Mouse (Mus musculus) MEL (cell line): ENCODE results near the gene Cav3. TPM values are rescaled to one million over a fixed set of nuclear protein-coding genes. Genes with fewer than 3 reads are reported as not detected.

Experiments used
- DNase-seq: peaks from one replicate; pipeline ENCODE4 v3.0.0; 2011; ENCODE audit warnings: low read depth, low spot score
- H3K27ac ChIP-seq: 2 replicates; pipeline ENCODE4 v1.5.1; 2012; ENCODE audit warnings: low read depth, mild to moderate bottlenecking, control low read depth, low read length, moderate library complexity; ENCODE audit not compliant: control insufficient read depth
- H3K27me3 ChIP-seq, 2 experiments: fragments of 150-350 bp in 1 of 2; sonication (generic) in 1 of 2; 2 replicates each; pipeline ENCODE4 v1.6.1; 2012; ENCODE audit warnings: low read length in 2 of 2, mild to moderate bottlenecking in 2 of 2, improper control_type of control experiment in 1 of 2, moderate library complexity in 1 of 2; ENCODE audit not compliant: insufficient read depth in 2 of 2, control insufficient read depth in 1 of 2
- H3K36me3 ChIP-seq, 2 experiments: 2 replicates each; pipeline ENCODE4 v1.6.1; 2012 to 2014; ENCODE audit warnings: low read length in 2 of 2, improper control_type of control experiment in 1 of 2, inconsistent platforms in 1 of 2, mild to moderate bottlenecking in 1 of 2; ENCODE audit not compliant: insufficient read depth in 2 of 2, control insufficient read depth in 1 of 2
- H3K4me1 ChIP-seq, 2 experiments: fragments of 150-350 bp in 1 of 2; sonication (generic) in 1 of 2; 2 replicates each; pipeline ENCODE4 v1.6.1; 2012; ENCODE audit warnings: low read length in 2 of 2, improper control_type of control experiment in 1 of 2, mild to moderate bottlenecking in 1 of 2; ENCODE audit not compliant: insufficient read depth in 2 of 2, control insufficient read depth in 1 of 2
- H3K4me3 ChIP-seq, 2 experiments: fragments of 150-350 bp in 1 of 2; sonication (generic) in 1 of 2; 2 replicates each; pipeline ENCODE4 v1.5.1; 2012; ENCODE audit warnings: low read depth in 2 of 2, low read length in 2 of 2, mild to moderate bottlenecking in 2 of 2, moderate library complexity in 2 of 2, control low read depth in 1 of 2, improper control_type of control experiment in 1 of 2; ENCODE audit not compliant: control insufficient read depth in 1 of 2, insufficient read depth in 1 of 2
- H3K79me2 ChIP-seq: 2 replicates; pipeline ENCODE4 v1.6.1; 2012; ENCODE audit warnings: mild to moderate bottlenecking, low read length, moderate library complexity; ENCODE audit not compliant: control insufficient read depth, poor library complexity, insufficient read depth
- H3K9ac ChIP-seq: 2 replicates; pipeline ENCODE4 v1.6.1; 2012; ENCODE audit warnings: low read depth, mild to moderate bottlenecking, control low read depth, low read length, moderate library complexity; ENCODE audit not compliant: control insufficient read depth, poor library complexity, severe bottlenecking
- H3K9me3 ChIP-seq: fragments of 150-350 bp; sonication (generic); replicated peaks from 2 replicates; pipeline ENCODE4 v1.6.1; 2012; ENCODE audit warnings: mild to moderate bottlenecking, low read length, improper control_type of control experiment, moderate library complexity; ENCODE audit not compliant: insufficient read depth
- BHLHE40 ChIP-seq: IDR thresholded peaks from 2 replicates; pipeline ENCODE4 v1.6.1; 2012; ENCODE audit warnings: low read depth, mild to moderate bottlenecking, inconsistent platforms, low read length, improper control_type of control experiment, borderline replicate concordance
- CHD1 ChIP-seq: IDR thresholded peaks from 2 replicates; pipeline ENCODE4 v1.6.1; 2012; ENCODE audit warnings: low read depth, mild to moderate bottlenecking, inconsistent platforms, low read length, improper control_type of control experiment
- CTCF ChIP-seq, 3 experiments: IDR thresholded peaks in 2 of 3; conservative IDR thresholded peaks in 1 of 3; 2 replicates each; pipeline ENCODE4 v1.5.1; 2011 to 2012; ENCODE audit warnings: low read length in 3 of 3, low read depth in 2 of 3, mild to moderate bottlenecking in 2 of 3, improper control_type of control experiment in 1 of 3, inconsistent platforms in 1 of 3, mixed read lengths in 1 of 3, moderate library complexity in 1 of 3; ENCODE audit not compliant: control insufficient read depth in 1 of 3, insufficient read depth in 1 of 3, poor library complexity in 1 of 3, severe bottlenecking in 1 of 3
- ETS1 ChIP-seq: IDR thresholded peaks from 2 replicates; pipeline ENCODE4 v1.6.1; 2012; ENCODE audit warnings: low read depth, mild to moderate bottlenecking, inconsistent platforms, low read length, improper control_type of control experiment, moderate library complexity
- KAT2A ChIP-seq: conservative IDR thresholded peaks from 2 replicates; pipeline ENCODE4 v1.6.1; 2012; ENCODE audit warnings: low read depth, low read length, improper control_type of control experiment, inconsistent platforms
- MAFK ChIP-seq: IDR thresholded peaks from 2 replicates; pipeline ENCODE4 v1.6.1; 2011; ENCODE audit warnings: low read depth, mild to moderate bottlenecking, low read length, improper control_type of control experiment, borderline replicate concordance
- MYB ChIP-seq: IDR thresholded peaks from 2 replicates; pipeline ENCODE4 v1.6.1; 2011; ENCODE audit warnings: mild to moderate bottlenecking, low read depth, low read length, improper control_type of control experiment
- MYC ChIP-seq: IDR thresholded peaks from 2 replicates; pipeline ENCODE4 v1.6.1; 2011; ENCODE audit warnings: low read depth, mild to moderate bottlenecking, low read length, improper control_type of control experiment, moderate library complexity
- NRF1 ChIP-seq: IDR thresholded peaks from 2 replicates; pipeline ENCODE4 v1.6.1; 2014; ENCODE audit warnings: low read depth, mild to moderate bottlenecking, inconsistent platforms, low read length, improper control_type of control experiment, moderate library complexity; ENCODE audit not compliant: poor library complexity, insufficient read depth, severe bottlenecking
- POLR2A ChIP-seq, 2 experiments: IDR thresholded peaks; 2 replicates each; pipeline ENCODE4 v1.6.1; 2011 to 2012; ENCODE audit warnings: low read length in 2 of 2, mild to moderate bottlenecking in 2 of 2, control low read depth in 1 of 2, improper control_type of control experiment in 1 of 2, low read depth in 1 of 2, moderate library complexity in 1 of 2; ENCODE audit not compliant: control insufficient read depth in 1 of 2, insufficient read depth in 1 of 2, poor library complexity in 1 of 2
- POLR2AphosphoS2 ChIP-seq: IDR thresholded peaks from 2 replicates; pipeline ENCODE4 v1.6.1; 2011; ENCODE audit warnings: low read length, improper control_type of control experiment
- POLR2AphosphoS5 ChIP-seq: IDR thresholded peaks from 2 replicates; pipeline ENCODE4 v1.6.1; 2012; ENCODE audit warnings: low read depth, borderline replicate concordance, mild to moderate bottlenecking, inconsistent platforms, low read length, moderate library complexity, mixed read lengths
- RAD21 ChIP-seq: IDR thresholded peaks from 2 replicates; pipeline ENCODE4 v1.6.1; 2011; ENCODE audit warnings: mild to moderate bottlenecking, low read depth, low read length, improper control_type of control experiment
- RCOR1 ChIP-seq: IDR thresholded peaks from 2 replicates; pipeline ENCODE4 v1.6.1; 2012; ENCODE audit warnings: low read depth, mild to moderate bottlenecking, inconsistent platforms, low read length, improper control_type of control experiment
- SIN3A ChIP-seq: IDR thresholded peaks from 2 replicates; pipeline ENCODE4 v1.6.1; 2012; ENCODE audit warnings: low read length, improper control_type of control experiment, inconsistent platforms
- SMC3 ChIP-seq: IDR thresholded peaks from 2 replicates; pipeline ENCODE4 v1.6.1; 2011; ENCODE audit warnings: low read depth, low read length, improper control_type of control experiment
- UBTF ChIP-seq: IDR thresholded peaks from 2 replicates; pipeline ENCODE4 v1.6.1; 2012; ENCODE audit warnings: low read depth, mild to moderate bottlenecking, inconsistent platforms, low read length, improper control_type of control experiment, moderate library complexity, borderline replicate concordance; ENCODE audit not compliant: insufficient read depth
- USF2 ChIP-seq, 2 experiments: IDR thresholded peaks; 2 replicates each; pipeline ENCODE4 v1.6.1; 2011 to 2012; ENCODE audit warnings: improper control_type of control experiment in 2 of 2, low read length in 2 of 2, borderline replicate concordance in 1 of 2, inconsistent platforms in 1 of 2, low read depth in 1 of 2, mild to moderate bottlenecking in 1 of 2; ENCODE audit not compliant: insufficient read depth in 1 of 2
- ZC3H11A ChIP-seq: IDR thresholded peaks from 2 replicates; pipeline ENCODE4 v1.6.1; 2012; ENCODE audit warnings: low read depth, mild to moderate bottlenecking, inconsistent platforms, low read length, improper control_type of control experiment
- ZKSCAN1 ChIP-seq: IDR thresholded peaks from 2 replicates; pipeline ENCODE4 v1.6.1; 2012; ENCODE audit warnings: low read depth, mild to moderate bottlenecking, inconsistent platforms, low read length, improper control_type of control experiment, moderate library complexity
- ZMIZ1 ChIP-seq: IDR thresholded peaks from 2 replicates; pipeline ENCODE4 v1.6.1; 2012; ENCODE audit warnings: low read depth, mild to moderate bottlenecking, inconsistent platforms, low read length, improper control_type of control experiment, moderate library complexity
- polyA plus RNA-seq, 2 experiments: library from polyadenylated mRNA; stranded (reverse) in 1 of 2; unstranded in 1 of 2; fragments of >175 nt in 1 of 2; fragments of >200 nt in 1 of 2; gene quantifications; 2 replicates each; pipeline versions ENCODE4 v1.2.1 to v1.2.4; 2012; ENCODE audit warnings: low replicate concordance in 2 of 2, low read depth in 1 of 2; ENCODE audit not compliant: insufficient read length in 2 of 2, insufficient read depth in 1 of 2, missing spikeins in 1 of 2
- total RNA-seq: library from RNA; depleted of rRNA; stranded (reverse); fragments of 300-350 nt; gene quantifications from 2 replicates; pipeline ENCODE4 v1.2.3, GENCODE M21; 2012

Gene Cav3
- total and polyA plus RNA-seq, 3 experiments = not detected

DNA sequence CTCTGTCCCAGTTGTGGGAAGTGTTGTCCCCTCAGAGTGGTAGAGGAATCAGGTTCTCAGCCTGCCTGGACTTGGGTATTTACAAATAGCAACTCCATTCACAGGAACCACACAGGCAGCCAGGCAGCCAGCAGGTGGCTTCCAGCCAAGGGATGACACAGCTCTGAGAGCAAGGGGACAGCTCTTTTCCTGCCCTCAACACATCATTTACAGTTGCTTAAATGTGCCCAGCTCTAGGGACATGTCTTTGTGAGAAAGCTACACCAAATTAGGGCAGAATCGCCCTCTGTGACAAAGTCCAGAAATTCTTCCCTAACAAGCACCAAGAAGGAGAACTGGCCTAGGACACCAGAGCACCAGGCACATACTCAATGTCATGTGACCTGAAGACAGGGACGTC, 41.9 kb downstream of the Cav3 start:
- no peaks in the 10 kb centered on the region for H3K9me3 ChIP-seq
- no peaks in the 10 kb centered on the region for H3K27me3 ChIP-seq
- no peak overlapping the region for H3K27ac ChIP-seq
- H3K36me3 ChIP-seq = no peaks in the 10 kb centered on the region
- TF ChIP-seq POLR2AphosphoS5 (no peak), NRF1 (no peak), SIN3A (no peak), MYB (no peak), ZKSCAN1 (no peak), MAFK (no peak), POLR2A (IDR thresholded peaks at IDR 0.05; ENCODE audit: control insufficient read depth in 1 of 2, insufficient read depth in 1 of 2, low read depth in 1 of 2, low read length in 2 of 2, poor library complexity in 1 of 2) (no peak), ZMIZ1 (no peak), CTCF (IDR thresholded peaks at IDR 0.05 in 2 of 3, conservative IDR thresholded peaks at IDR 0.05 in 1 of 3; ENCODE audit: control insufficient read depth in 1 of 3, insufficient read depth in 1 of 3, low read depth in 2 of 3, low read length in 3 of 3, poor library complexity in 1 of 3, severe bottlenecking in 1 of 3) (no peak), RCOR1 (no peak), MYC (no peak)
- no peaks in the 10 kb centered on the region for H3K4me1 ChIP-seq
- DNase-seq = no peak
- no peak overlapping the region for H3K4me3 ChIP-seq
- H3K9ac ChIP-seq = no peak overlapping the region
- no peaks in the 10 kb centered on the region for H3K79me2 ChIP-seq

DNA sequence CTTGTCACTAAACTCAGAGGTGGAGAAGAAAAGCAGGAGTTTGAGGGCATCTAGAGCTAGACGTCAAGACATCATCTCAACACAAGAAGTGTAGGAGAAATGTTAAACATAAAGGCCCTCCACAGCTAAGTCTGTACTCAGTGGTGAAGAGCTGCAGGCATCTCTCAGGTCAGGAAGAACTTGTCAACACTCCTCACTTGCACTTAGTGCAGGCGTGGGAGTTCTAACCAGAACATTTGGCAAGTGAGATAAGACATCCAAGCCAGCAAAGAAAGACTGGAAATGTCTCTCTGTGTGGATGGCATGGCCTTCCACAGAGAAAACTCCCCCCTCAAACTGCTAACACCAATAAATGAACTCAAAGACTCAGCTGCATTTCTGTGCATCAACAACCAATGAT, 48.3 kb downstream of the Cav3 start:
- Histone ChIP-seq H3K27me3 (no peaks in the 10 kb centered on the region), H3K4me1 (no peaks in the 10 kb centered on the region), H3K9me3 (no peaks in the 10 kb centered on the region), H3K27ac (no peak overlapping the region), H3K79me2 (no peaks in the 10 kb centered on the region), H3K4me3 (no peak overlapping the region)
- DNase-seq = no peak
- no peak for TF ChIP-seq RCOR1
- TF ChIP-seq SMC3 = no peak
- no peak for TF ChIP-seq KAT2A
- TF ChIP-seq ZKSCAN1 = no peak
- TF ChIP-seq ZC3H11A = no peak
- TF ChIP-seq BHLHE40 = no peak
- no peak for TF ChIP-seq CHD1
- no peak for TF ChIP-seq SIN3A
- no peak for TF ChIP-seq UBTF
- TF ChIP-seq USF2 (IDR thresholded peaks at IDR 0.05; ENCODE audit: borderline replicate concordance in 1 of 2, insufficient read depth in 1 of 2, low read depth in 1 of 2, low read length in 2 of 2) = no peak
- no peak for TF ChIP-seq RAD21
- no peak for TF ChIP-seq MYB
- TF ChIP-seq POLR2AphosphoS2 = no peak
- no peak for TF ChIP-seq NRF1
- no peak for TF ChIP-seq ETS1
- TF ChIP-seq, all 39 proteins: peak for 0
- Histone ChIP-seq H3K9ac (no peak overlapping the region), H3K36me3 (no peaks in the 10 kb centered on the region)
